Mouse (Mus musculus): ENCODE data around the gene Map3k14.

GRCm38 (mm10) chr11:103268350-103268749 lies 1.1 kb upstream of the Map3k14 start:
- TF ChIP-seq CTCF (IDR thresholded peaks at IDR 0.05; ENCODE audit: low read depth): no peak
- no peak for TF ChIP-seq EP300 (IDR thresholded peaks at IDR 0.05; ENCODE audit: low read depth)
